Mouse (Mus musculus) G1E (cell line): Measurements from ENCODE around the gene Artn. TPM values are rescaled to one million over a fixed set of nuclear protein-coding genes. Genes with fewer than 3 reads are reported as not detected.

Source experiments
- ATAC-seq: 2 replicates; pipeline ENCODE4 v1.8.0; 2016; ENCODE audit warnings: mild to moderate bottlenecking; ENCODE audit not compliant: insufficient number of reproducible peaks, poor library complexity, low FRiP score, severe bottlenecking; ENCODE audit errors: extremely low read depth
- DNase-seq: peaks from one replicate; pipeline ENCODE4 v3.0.0; 2012; ENCODE audit warnings: low spot score
- H3K27me3 ChIP-seq: 2 replicates; pipeline ENCODE4 v1.6.1; 2012; ENCODE audit warnings: mild to moderate bottlenecking, low read length, inconsistent platforms; ENCODE audit not compliant: insufficient read depth
- H3K36me3 ChIP-seq: replicated peaks from 2 replicates; pipeline ENCODE3; 2012; ENCODE audit warnings: mild to moderate bottlenecking, inconsistent platforms
- H3K4me1 ChIP-seq: 2 replicates; pipeline ENCODE4 v1.6.1; 2012; ENCODE audit warnings: low read depth, low read length, inconsistent platforms, mixed read lengths; ENCODE audit not compliant: insufficient read depth
- H3K4me3 ChIP-seq: 2 replicates; pipeline ENCODE4 v1.5.1; 2012; ENCODE audit warnings: low read depth, mild to moderate bottlenecking, inconsistent platforms, low read length, moderate library complexity, mixed read lengths
- H3K9me3 ChIP-seq: replicated peaks from 2 replicates; pipeline ENCODE4 v1.6.1; 2012; ENCODE audit warnings: inconsistent platforms
- CTCF ChIP-seq: IDR thresholded peaks from 2 replicates; pipeline ENCODE4 v1.5.1; 2012; ENCODE audit warnings: low read depth, low read length, inconsistent platforms, mixed read lengths
- GATA1 ChIP-seq: IDR thresholded peaks from 2 replicates; pipeline ENCODE4 v1.6.1; 2012; ENCODE audit warnings: borderline replicate concordance, low read length, inconsistent platforms, mixed read lengths
- GATA2 ChIP-seq: IDR thresholded peaks from 2 replicates; pipeline ENCODE4 v1.6.1; 2012; ENCODE audit warnings: low read depth, low read length, inconsistent platforms, borderline replicate concordance
- POLR2AphosphoS5 ChIP-seq: IDR thresholded peaks from 2 replicates; pipeline ENCODE4 v1.6.1; 2012; ENCODE audit warnings: low read depth, low read length, inconsistent platforms; ENCODE audit not compliant: insufficient replicate concordance
- TAL1 ChIP-seq: conservative IDR thresholded peaks from 2 replicates; pipeline ENCODE4 v1.6.1; 2012; ENCODE audit warnings: low read depth, low read length, inconsistent platforms, mixed read lengths
- polyA plus RNA-seq: library from polyadenylated mRNA; stranded (reverse); fragments of >175 nt; gene quantifications from 2 replicates; pipeline ENCODE4 v1.2.3, GENCODE M21; 2012
- total RNA-seq, 2 experiments: library from RNA; stranded (forward) in 1 of 2; stranded (reverse) in 1 of 2; fragments of 200-1000 nt in 1 of 2; fragments of >200 nt in 1 of 2; fragmentation: Nextera tagmentation in 1 of 2; gene quantifications; 2 replicates each; pipeline ENCODE4 v1.2.3; 2014 to 2017

Gene Artn
- total and polyA plus RNA-seq, 3 experiments = 0.11 TPM; not detected in 2

DNA sequence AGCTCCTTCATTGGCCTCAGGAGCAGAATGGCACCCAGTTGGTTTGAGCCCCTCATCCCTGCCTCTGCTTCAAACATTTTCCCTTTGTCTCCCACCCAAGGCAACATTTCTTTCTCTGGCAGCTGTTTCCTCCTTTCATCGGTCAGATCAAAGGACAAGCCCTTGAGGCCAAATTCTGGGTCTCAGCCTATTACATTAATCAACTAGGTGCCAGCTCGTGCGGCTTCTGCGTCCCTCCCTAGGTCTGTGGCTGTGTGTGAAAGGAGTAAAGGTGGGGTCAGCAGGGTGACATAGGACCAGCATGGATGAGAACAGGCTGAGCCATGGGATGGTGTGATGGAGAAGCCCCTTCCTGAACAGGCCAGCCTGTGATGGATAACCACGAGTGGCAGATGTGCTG is 13.8 kb upstream of the Artn start:
- Histone ChIP-seq H3K4me3 (no peak overlapping the region), H3K27me3 (no peaks in the 10 kb centered on the region; the same call in 1 of the 2 replicates), H3K36me3 (peaks cover 42% of the 10 kb centered on the region), H3K4me1 (peaks cover 3% of the 10 kb centered on the region; the same call in 1 of the 2 replicates), H3K9me3 (no peaks in the 10 kb centered on the region)
- ATAC-seq (no peak), DNase-seq (no peak)
- TF ChIP-seq GATA1 (no peak), GATA2 (no peak), TAL1 (no peak), POLR2AphosphoS5 (no peak), CTCF (no peak)

- H3K4me3 ChIP-seq = no peak overlapping the region
- ATAC-seq = no peak
- no peak for TF ChIP-seq TAL1
- TF ChIP-seq POLR2AphosphoS5 = no peak
- TF ChIP-seq GATA1 = no peak
- TF ChIP-seq CTCF = no peak
- TF ChIP-seq GATA2 = no peak
Measured at GRCm38 (mm10) chr4:117936964-117937363, 7.4 kb upstream of the Artn start.

GRCm38 (mm10) chr4:117934081-117934480 is 4.5 kb upstream of the Artn start:
- ATAC-seq (no peak), DNase-seq (no peak)
- no peak overlapping the region for H3K4me3 ChIP-seq

More at GRCm38 (mm10) chr4:117936964-117937363, 7.4 kb upstream of the Artn start:
- no peaks in the 10 kb centered on the region for H3K27me3 ChIP-seq
- H3K9me3 ChIP-seq = no peaks in the 10 kb centered on the region
- peaks cover 43% of the 10 kb centered on the region for H3K36me3 ChIP-seq
- DNase-seq = no peak
- H3K4me1 ChIP-seq = no peaks in the 10 kb centered on the region

DNA sequence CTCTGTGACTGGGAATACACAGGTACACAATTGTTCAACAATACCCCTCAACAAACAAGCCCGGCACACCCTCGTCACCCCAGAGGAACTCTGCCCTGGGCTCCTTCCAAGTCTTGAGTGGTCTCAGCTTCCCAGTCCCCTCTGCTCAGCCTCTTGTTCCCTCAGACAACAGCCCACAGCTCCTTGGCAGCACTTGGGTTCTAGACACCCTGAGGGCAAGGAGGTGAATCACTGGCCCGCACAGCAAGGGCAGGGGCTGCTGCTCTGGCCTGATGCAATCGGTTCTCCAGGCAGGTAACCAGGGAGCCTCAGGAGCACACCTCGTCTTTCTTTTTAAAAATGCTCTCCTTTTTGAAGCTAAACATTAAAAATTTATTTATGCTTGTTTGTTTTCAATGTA is 3.7 kb upstream of the Artn start:
- ATAC-seq (no peak), DNase-seq (no peak)
- TF ChIP-seq TAL1 (no peak), GATA1 (no peak), CTCF (no peak), POLR2AphosphoS5 (no peak), GATA2 (no peak)
- peaks cover 14% of the 10 kb centered on the region for H3K4me1 ChIP-seq
- H3K36me3 ChIP-seq = peaks cover 21% of the 10 kb centered on the region
- H3K9me3 ChIP-seq = no peaks in the 10 kb centered on the region
- H3K4me3 ChIP-seq = no peak overlapping the region
- peaks cover 23% of the 10 kb centered on the region; the same call in 1 of the 2 replicates for H3K27me3 ChIP-seq

More at GRCm38 (mm10) chr4:117934081-117934480, 4.5 kb upstream of the Artn start:
- H3K36me3 ChIP-seq = peaks cover 25% of the 10 kb centered on the region
- H3K27me3 ChIP-seq = peaks cover 15% of the 10 kb centered on the region; the same call in 1 of the 2 replicates
- TF ChIP-seq POLR2AphosphoS5 (no peak), CTCF (no peak), TAL1 (no peak), GATA2 (no peak), GATA1 (no peak)
- peaks cover 6% of the 10 kb centered on the region for H3K4me1 ChIP-seq
- no peaks in the 10 kb centered on the region for H3K9me3 ChIP-seq

DNA sequence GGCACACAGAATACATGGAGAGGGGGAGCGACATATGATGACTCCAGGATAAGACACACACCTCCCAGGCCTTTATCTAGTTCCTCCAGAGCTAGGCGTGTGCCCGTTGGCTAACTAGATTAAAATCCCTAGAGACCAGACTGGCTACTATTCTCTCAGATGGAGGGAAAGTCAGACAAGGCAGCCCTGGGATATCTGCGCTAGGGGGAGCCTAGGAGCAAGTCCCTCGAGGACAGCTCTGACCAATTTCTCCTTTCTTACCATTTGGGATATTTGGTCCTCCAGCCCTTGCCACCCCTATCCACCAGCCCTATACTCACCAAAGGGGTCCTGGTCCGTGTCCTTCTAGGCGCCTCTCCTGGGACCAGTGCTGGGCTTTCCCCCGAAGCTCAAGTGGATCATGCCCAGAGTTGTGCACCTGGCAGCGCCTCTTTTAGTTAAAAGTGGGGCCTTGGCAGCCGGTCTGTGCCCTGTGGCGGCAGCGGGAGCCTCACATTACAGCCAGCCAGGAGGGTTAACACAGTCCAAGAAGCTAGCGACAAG is 793 bp downstream of the Artn start:
- DNase-seq (peak; percentile 67), ATAC-seq (peak; percentile 60)
- peaks cover 24% of the 10 kb centered on the region for H3K4me1 ChIP-seq

DNA sequence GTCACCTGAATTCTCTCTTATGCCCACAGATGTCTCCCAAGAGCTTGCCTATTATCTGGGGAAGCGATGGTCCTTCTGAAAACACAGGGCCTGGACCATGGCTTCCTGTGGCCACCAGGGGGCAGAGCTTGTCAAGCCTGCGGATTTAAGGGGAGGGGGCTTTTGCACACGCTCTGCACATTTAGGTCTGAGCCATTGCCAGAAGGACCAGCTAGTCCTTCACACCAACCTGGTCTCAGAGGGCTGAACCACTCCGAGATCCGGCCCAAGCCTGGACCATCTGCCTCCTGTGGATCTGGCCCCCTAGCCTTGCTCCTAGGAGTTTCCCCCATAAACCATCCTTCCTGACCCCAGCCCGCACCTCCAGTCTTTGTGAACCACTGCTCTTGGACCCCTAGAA is 1.3 kb downstream of the Artn start:
- DNase-seq = peak; percentile 28
- Histone ChIP-seq H3K4me3 (no peak overlapping the region), H3K9me3 (peaks cover 5% of the 10 kb centered on the region), H3K27me3 (peaks cover 64% of the 10 kb centered on the region), H3K4me1 (peaks cover 25% of the 10 kb centered on the region), H3K36me3 (peaks cover 11% of the 10 kb centered on the region)
- ATAC-seq = no peak
- TF ChIP-seq GATA1 = no peak
- TF ChIP-seq CTCF = peak; percentile 76

More for the DNA sequence above, 793 bp downstream of the Artn start:
- Histone ChIP-seq H3K9me3 (peaks cover 5% of the 10 kb centered on the region), H3K4me3 (no peak overlapping the region; the same call in 1 of the 2 replicates), H3K36me3 (peaks cover 11% of the 10 kb centered on the region), H3K27me3 (peaks cover 59% of the 10 kb centered on the region)
- no peak for TF ChIP-seq POLR2AphosphoS5
- TF ChIP-seq GATA2 = no peak
- TF ChIP-seq TAL1 = 0 out of 2 replicates have a peak, but pooled peaks have one; percentile 20
